Mouse (Mus musculus): ENCODE results near the gene Dedd2. TPM values are rescaled to one million over a fixed set of nuclear protein-coding genes. Genes with fewer than 3 reads are reported as not detected.

Gene Dedd2
- polyA plus RNA-seq, 1 experiment from 2014 or later = 11.5 TPM

DNA sequence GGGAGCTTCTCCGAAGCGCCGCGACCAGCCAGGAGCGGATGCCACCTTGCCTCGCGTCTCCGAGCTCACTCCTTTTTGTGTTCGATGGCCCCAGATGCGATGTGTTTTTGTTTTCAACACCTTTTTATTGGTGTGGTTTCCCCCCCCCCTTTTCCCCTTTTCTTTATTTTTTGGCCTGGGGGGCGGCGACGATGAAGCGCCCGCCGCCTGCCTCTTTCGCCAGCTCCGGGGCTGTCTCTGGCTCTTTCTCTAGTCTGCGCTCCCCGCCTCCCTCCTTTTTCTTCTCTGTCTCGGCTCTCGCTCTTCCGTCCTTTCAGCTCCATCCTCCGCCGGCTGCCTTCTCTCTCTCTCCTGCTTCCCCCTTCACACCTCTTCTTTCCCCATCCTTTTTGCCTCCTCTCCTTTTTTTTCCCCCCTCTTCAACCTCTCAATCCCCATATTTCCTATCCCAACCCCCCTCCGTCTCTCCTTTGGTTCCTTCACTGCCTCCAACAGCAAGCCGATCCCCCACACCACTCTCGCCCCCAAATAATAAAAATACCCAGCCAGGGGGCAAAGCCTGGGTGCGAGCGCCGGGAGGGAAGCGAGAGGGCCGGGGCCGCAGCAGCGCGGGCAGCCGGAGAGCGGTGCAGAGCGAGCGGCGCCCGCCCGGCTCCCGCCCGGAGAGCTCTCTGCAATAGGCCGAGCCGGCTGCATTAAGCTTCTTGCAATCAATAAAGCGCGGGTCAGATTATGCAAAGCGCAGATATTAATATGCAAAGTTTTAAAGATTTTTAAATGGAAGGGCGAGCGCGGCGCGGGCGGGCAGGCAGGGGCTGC lies 41.4 kb downstream of the Dedd2 start:
- Histone ChIP-seq H3K27me3 (ENCODE audit: low read depth, poor library complexity, severe bottlenecking) (peaks cover 100% of the 10 kb centered on the region), H3K4me3 (peak overlapping the region; percentile 71), H3K9me3 (replicated peaks) (no peaks in the 10 kb centered on the region), H3K36me3 (no peaks in the 10 kb centered on the region), H3K4me1 (peaks cover 41% of the 10 kb centered on the region), H3K27ac (peak overlapping the region; percentile 72)
- WGBS = under 1% methylated on average over 55 of the region's 56 CpGs
- peak; percentile 57 for DNase-seq (ENCODE audit: low spot score)

DNA sequence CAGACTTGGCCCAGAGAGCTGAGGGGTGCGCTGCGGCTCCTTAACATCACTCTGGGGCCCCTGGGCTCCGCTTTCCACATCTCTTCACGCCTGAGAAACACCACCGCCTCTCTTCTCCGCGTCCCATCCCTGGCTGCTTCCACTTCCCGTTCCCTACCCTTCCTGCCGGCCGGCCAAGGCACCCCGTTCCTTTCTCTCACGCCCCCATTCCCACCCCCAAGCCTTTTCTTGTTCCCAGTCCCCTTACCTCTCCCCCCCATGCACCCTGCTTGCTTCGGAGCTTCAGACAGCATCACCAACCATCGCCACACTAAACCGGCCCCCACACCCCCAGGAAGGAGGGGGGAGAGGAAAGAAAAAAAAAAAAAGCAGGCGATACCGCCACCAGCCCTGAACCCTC lies 42.1 kb downstream of the Dedd2 start:
- Histone ChIP-seq H3K27ac (no peak overlapping the region), H3K27me3 (ENCODE audit: low read depth, poor library complexity, severe bottlenecking) (peaks cover 100% of the 10 kb centered on the region), H3K4me3 (peak overlapping the region; percentile 71), H3K4me1 (peaks cover 48% of the 10 kb centered on the region), H3K9me3 (replicated peaks) (no peaks in the 10 kb centered on the region), H3K36me3 (no peaks in the 10 kb centered on the region)
- peak; percentile 38 for DNase-seq (ENCODE audit: low spot score)
- under 1% methylated on average over 17 of the region's 17 CpGs for WGBS

DNA sequence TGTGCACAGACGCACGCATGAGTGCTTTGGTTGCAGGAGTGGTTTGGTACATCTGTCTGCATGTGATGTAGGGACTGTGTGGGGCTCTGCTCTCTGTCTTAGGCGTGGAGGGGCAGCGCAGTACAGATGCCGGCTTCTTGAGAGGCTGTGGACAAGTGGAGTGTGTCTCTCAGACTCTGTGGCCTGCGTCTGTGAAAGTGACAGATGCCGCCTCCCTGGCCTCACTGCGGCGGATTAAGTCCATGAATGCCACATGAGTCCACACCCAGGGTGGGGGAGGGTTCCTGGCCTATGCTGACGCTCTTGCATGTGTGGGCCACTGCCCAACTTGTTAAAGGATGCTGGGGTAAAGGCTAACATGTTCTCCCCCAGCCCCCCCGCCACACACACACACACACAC lies 46.1 kb downstream of the Dedd2 start:
- peaks cover 69% of the 10 kb centered on the region for H3K27me3 ChIP-seq (ENCODE audit: low read depth, poor library complexity, severe bottlenecking)
- peaks cover 38% of the 10 kb centered on the region for H3K4me1 ChIP-seq
- H3K9me3 ChIP-seq (replicated peaks) = no peaks in the 10 kb centered on the region
- no peak overlapping the region for H3K27ac ChIP-seq
- WGBS = 77% methylated on average over 11 of the region's 11 CpGs
- DNase-seq (ENCODE audit: low spot score) = no peak
- H3K36me3 ChIP-seq = no peaks in the 10 kb centered on the region
- no peak overlapping the region for H3K4me3 ChIP-seq

DNA sequence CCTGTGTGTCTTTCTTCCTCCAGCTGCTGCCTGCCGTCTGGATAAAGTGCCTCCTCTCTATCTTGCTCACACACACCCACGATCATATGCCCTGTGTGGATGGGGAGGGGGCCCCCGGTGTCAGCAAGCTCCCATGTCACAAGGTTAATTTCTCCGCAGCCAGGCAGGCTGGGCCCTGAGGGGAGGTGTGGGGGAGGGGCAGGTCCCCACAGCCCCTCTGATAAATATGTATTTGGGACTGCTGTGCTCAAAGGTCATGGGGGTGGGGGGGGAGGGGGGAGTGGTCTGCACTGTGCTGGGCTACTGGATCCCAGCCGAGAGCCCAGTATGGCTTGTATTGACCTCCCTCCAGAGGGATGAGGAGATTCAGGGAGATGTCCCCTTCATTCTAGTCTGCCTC lies 47.7 kb downstream of the Dedd2 start:
- 37% methylated on average over 5 of the region's 5 CpGs for WGBS
- no peak overlapping the region for H3K4me3 ChIP-seq
- H3K9me3 ChIP-seq (replicated peaks) = no peaks in the 10 kb centered on the region
- no peaks in the 10 kb centered on the region for H3K36me3 ChIP-seq
- peaks cover 26% of the 10 kb centered on the region for H3K4me1 ChIP-seq
- peaks cover 52% of the 10 kb centered on the region for H3K27me3 ChIP-seq (ENCODE audit: low read depth, poor library complexity, severe bottlenecking)
- no peak for DNase-seq (ENCODE audit: low spot score)
- no peak overlapping the region for H3K27ac ChIP-seq

DNA sequence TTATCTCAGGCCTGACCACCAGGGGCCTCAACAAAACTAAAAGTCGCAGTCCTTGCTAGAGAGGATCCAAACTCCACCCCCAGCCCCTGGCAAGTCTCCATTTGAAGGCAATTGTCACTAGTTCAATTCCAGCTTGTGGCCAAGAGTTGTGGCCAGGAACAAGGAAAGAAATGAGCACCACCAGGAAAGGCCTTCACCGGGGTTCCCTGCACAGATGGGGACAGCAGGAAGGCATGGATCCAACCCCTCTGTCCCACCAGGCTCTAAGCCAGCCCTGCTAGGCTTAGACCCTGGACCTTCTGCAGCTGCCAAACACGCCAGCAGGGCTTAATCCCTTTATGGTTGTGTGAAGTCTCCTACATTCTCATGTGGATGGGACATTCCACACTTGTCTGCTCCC lies 49.8 kb downstream of the Dedd2 start:
- Histone ChIP-seq H3K27ac (no peak overlapping the region), H3K36me3 (no peaks in the 10 kb centered on the region), H3K4me3 (no peak overlapping the region), H3K9me3 (replicated peaks) (no peaks in the 10 kb centered on the region), H3K4me1 (peaks cover 26% of the 10 kb centered on the region), H3K27me3 (ENCODE audit: low read depth, poor library complexity, severe bottlenecking) (peaks cover 31% of the 10 kb centered on the region)
- 30% methylated on average over 3 of the region's 3 CpGs for WGBS
- no peak for DNase-seq (ENCODE audit: low spot score)

DNA sequence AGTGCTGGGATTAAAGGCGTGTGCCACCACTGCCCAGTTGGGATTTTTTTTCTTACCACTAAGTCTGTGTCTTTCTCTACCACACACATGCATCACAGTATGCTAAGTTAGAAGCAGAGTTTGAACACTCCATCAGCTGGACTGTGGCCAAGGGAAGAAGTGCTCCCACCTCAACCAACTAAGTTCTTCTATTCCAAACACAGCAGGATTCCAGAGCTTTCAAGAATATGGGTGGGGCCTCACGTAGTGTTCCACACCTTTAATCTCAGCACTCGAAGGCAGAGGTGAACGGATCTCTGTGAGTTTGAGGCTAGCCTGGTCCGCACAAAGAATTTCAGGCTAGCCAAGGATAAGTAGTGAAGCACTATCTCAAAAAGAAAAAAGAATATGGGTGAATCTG lies 54.3 kb downstream of the Dedd2 start:
- no peak overlapping the region for H3K4me3 ChIP-seq
- H3K27ac ChIP-seq = no peak overlapping the region
- no peak for DNase-seq (ENCODE audit: low spot score)
- no peaks in the 10 kb centered on the region for H3K36me3 ChIP-seq
- H3K4me1 ChIP-seq = no peaks in the 10 kb centered on the region
- peaks cover 27% of the 10 kb centered on the region; the same call in 1 of the 2 replicates for H3K27me3 ChIP-seq (ENCODE audit: low read depth, poor library complexity, severe bottlenecking)
- WGBS = 86% methylated on average over 5 of the region's 5 CpGs
- H3K9me3 ChIP-seq (replicated peaks) = no peaks in the 10 kb centered on the region

DNA sequence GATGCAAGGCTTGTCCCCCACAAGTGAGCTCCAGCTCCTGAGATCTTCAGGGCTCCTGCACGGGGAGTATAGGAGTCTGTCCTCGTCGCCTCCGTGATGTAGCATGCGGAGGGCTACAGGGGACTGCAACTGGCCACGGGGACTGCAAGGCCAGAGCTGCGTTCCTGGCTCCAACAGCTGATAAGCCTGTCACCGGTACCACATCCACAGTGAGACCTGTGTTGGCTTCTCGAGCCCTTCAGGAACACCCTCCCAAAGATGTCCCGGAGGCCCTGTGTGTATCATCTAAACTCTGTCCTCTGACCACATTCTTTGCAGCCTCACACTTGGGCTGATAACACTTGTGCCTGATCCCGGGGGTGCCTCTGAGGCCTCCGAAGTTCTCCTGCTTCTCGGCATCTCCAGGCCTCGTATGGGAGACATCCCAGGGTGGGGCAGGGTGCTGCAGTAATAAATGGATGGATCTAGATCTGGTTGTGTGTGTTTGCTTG lies 64.2 kb downstream of the Dedd2 start:
- WGBS = 30% methylated on average over 14 of the region's 14 CpGs

DNA sequence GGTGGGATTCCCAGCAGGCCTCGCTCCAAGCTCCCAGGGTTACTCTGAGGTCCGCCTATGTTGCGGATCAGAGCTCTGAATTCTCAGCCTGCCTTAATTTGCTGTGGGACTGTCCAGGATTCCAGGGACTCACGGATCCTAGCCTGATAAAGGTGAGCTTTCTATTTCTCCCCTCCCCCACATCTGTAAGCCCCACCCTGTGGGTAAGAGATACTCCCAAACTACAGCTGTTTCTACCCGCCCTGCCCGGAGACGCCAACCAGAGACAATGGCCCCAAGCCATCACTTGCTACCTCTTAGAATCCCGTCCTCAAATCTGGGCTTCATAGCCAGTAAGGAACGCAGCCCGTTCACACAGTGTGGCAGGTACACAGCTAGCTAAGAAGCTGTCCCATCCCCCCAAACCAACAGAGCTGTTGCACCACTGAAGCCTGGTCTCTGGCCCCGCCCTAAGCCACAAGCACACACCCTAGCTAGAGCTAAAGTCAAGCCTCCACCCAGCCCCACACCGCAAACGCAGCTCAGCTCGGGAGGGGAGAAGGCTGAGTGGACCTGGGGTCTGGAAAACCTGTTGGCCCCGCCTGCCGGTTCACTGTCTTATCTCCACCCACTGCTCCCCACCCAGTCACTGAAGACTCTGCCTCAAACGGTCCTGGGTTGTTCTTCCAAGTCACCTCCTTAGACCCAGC lies 64.8 kb downstream of the Dedd2 start:
- Histone ChIP-seq H3K27ac (peak overlapping the region; percentile 90), H3K4me3 (peak overlapping the region; percentile 24; the same call in 1 of the 2 replicates), H3K36me3 (no peaks in the 10 kb centered on the region), H3K27me3 (ENCODE audit: low read depth, poor library complexity, severe bottlenecking) (peaks cover 56% of the 10 kb centered on the region), H3K9me3 (replicated peaks) (no peaks in the 10 kb centered on the region), H3K4me1 (peaks cover 64% of the 10 kb centered on the region)
- DNase-seq (ENCODE audit: low spot score) = no peak
- 10% methylated on average over 17 of the region's 17 CpGs for WGBS

More for the DNA sequence above, 64.2 kb downstream of the Dedd2 start:
- no peaks in the 10 kb centered on the region for H3K36me3 ChIP-seq
- no peaks in the 10 kb centered on the region for H3K9me3 ChIP-seq (replicated peaks)
- no peak for DNase-seq (ENCODE audit: low spot score)
- peaks cover 54% of the 10 kb centered on the region for H3K27me3 ChIP-seq (ENCODE audit: low read depth, poor library complexity, severe bottlenecking)
- H3K27ac ChIP-seq = peak overlapping the region; percentile 90
- peaks cover 58% of the 10 kb centered on the region for H3K4me1 ChIP-seq
- H3K4me3 ChIP-seq = no peak overlapping the region; the same call in 1 of the 2 replicates

DNA sequence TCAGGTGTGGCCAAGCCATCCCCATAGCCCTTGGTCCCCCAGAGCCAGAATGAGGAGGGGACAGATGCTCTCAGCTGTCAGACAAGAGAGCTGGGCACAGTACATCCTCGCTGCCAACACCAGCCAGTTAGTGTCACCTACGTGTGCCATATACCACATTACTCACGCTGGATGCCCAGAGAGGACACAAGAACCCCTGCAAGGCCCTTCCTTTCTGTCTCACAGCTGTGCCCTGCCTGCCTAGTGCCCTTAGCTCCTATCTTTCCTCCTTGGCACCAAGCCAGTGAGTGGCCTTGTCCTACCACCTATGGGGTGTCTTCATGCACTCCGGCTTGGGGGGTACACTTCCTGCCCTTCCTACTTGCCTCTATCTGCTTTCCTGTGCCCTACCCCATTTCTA lies 65.8 kb downstream of the Dedd2 start:
- Histone ChIP-seq H3K36me3 (no peaks in the 10 kb centered on the region), H3K9me3 (replicated peaks) (no peaks in the 10 kb centered on the region), H3K4me3 (no peak overlapping the region), H3K27ac (peak overlapping the region; percentile 90), H3K27me3 (ENCODE audit: low read depth, poor library complexity, severe bottlenecking) (peaks cover 63% of the 10 kb centered on the region), H3K4me1 (peaks cover 74% of the 10 kb centered on the region)
- 77% methylated on average over 4 of the region's 4 CpGs for WGBS
- DNase-seq (ENCODE audit: low spot score) = no peak

DNA sequence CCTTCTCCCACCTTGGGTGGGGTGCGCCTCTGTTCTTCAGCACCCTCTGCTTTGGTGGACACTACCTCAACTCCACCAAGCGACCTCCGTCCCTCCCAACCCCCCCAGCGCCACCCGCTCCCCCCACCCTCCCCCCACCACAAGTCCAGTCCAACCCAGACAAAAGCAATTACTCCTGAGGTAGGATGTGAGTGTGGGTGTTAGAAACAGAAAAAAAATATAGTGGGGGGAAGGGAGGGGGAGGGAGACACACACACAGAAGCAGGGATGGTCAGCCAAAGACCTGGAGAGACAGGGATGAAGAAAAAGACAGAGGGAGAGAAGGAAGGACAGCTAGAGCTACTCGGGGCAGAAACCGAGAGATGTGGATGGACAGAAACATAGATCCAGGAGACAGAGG lies 66.6 kb downstream of the Dedd2 start:
- Histone ChIP-seq H3K4me3 (no peak overlapping the region; the same call in none of the 2 replicates), H3K4me1 (peaks cover 77% of the 10 kb centered on the region), H3K27me3 (ENCODE audit: low read depth, poor library complexity, severe bottlenecking) (peaks cover 65% of the 10 kb centered on the region)

DNA sequence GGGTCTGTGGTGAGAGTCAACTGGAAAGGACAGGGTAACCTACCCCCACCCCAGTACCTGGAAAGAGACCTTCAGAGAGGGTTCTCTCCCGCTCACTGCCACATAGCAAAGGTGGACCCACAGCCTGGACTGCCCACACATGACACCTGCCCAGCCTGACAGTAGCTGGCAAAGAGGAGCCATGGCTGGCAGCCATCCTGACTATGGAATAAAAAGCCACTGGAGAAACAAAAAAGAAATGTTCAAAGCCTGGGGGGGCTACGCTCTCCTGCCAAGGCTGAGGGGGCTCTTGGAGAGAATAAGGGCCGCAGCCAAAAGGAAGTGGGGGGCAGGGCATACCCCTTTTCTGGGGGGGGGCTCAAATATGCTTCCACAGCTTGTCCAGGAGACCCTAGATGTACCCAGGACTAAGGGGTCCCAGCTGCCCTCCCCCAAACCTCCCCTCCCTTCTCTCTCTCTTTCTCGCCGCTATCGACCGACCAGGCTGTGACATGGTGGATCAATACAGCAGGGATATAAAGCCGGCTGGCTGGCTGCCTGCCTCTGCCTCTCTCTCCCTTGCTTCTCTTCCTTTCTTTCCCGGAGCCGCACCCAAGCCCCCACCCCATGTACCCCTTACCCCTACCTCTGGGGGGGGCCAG lies 68.4 kb downstream of the Dedd2 start:
- DNase-seq (ENCODE audit: low spot score) = no peak
- H3K9me3 ChIP-seq (replicated peaks) = no peaks in the 10 kb centered on the region
- no peaks in the 10 kb centered on the region for H3K36me3 ChIP-seq
- 48% methylated on average over 10 of the region's 10 CpGs for WGBS
- H3K4me1 ChIP-seq = peaks cover 77% of the 10 kb centered on the region
- peaks cover 72% of the 10 kb centered on the region for H3K27me3 ChIP-seq (ENCODE audit: low read depth, poor library complexity, severe bottlenecking)
- peak overlapping the region; percentile 90 for H3K27ac ChIP-seq
- H3K4me3 ChIP-seq = peak overlapping the region; percentile 43

More for the DNA sequence above, 66.6 kb downstream of the Dedd2 start:
- 54% methylated on average over 7 of the region's 7 CpGs for WGBS
- no peaks in the 10 kb centered on the region for H3K36me3 ChIP-seq
- H3K27ac ChIP-seq = peak overlapping the region; percentile 90
- peak; percentile 42 for DNase-seq (ENCODE audit: low spot score)
- H3K9me3 ChIP-seq (replicated peaks) = no peaks in the 10 kb centered on the region

DNA sequence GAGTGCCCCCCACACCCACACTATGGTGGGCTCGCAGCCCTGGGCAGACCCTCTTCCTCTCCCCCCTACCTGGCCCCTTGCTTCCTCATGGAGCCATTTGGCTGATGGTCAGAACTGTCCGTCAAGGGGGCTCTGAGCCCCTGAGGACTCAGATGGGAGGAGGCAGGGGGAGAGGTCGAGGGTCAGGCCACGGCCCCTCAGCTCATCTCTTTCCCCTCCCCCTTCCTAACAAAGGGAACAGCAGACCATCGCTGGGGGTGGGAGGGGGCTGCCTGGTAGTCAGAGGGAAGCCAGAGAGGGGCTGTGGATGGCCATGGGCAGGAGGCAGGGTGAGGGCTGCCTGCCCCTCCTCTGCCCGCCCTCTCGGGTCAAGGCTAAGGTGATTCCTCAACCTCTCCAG lies 69.4 kb downstream of the Dedd2 start:
- Histone ChIP-seq H3K4me1 (peaks cover 68% of the 10 kb centered on the region), H3K36me3 (no peaks in the 10 kb centered on the region), H3K27me3 (ENCODE audit: low read depth, poor library complexity, severe bottlenecking) (peaks cover 62% of the 10 kb centered on the region), H3K27ac (peak overlapping the region; percentile 90), H3K9me3 (replicated peaks) (no peaks in the 10 kb centered on the region), H3K4me3 (peak overlapping the region; percentile 43)
- WGBS = 0% methylated on average over 7 of the region's 7 CpGs
- DNase-seq (ENCODE audit: low spot score) = peak; percentile 53

Measured in limb, embryonic 10.5 days (tissue).